Mouse (Mus musculus) midbrain, embryonic 14.5 days (tissue): ENCODE results near the gene Lama1. TPM values are rescaled to one million over a fixed set of nuclear protein-coding genes. Genes with fewer than 3 reads are reported as not detected.
A peak's percentile ranks its signal among the peaks of the same experiment; 100 is the strongest.
"Not testable (repeated sequence)": the region's sequence is repeated elsewhere in the genome, so short reads cannot be mapped to it uniquely, and the experiment has no call there.

Experiments used
- ATAC-seq: fragments of 200-750 bp; cut with Nextera tagmentation; 2 replicates; pipeline ENCODE4 v1.8.0; 2017; ENCODE audit warnings: moderate number of reproducible peaks, moderate library complexity; ENCODE audit not compliant: low FRiP score, low TSS enrichment
- DNase-seq: peaks from one replicate; pipeline ENCODE4 v3.0.0-alpha.2; 2015
- H3K27ac ChIP-seq: fragments of 300-500 bp; sonication (generic); replicated peaks from 2 replicates; pipeline ENCODE4 v1.5.1; 2014; ENCODE audit warnings: mild to moderate bottlenecking, low read depth, low read length, moderate library complexity
- H3K27me3 ChIP-seq: fragments of 300-500 bp; sonication (generic); 2 replicates; pipeline ENCODE4 v1.6.1; 2014; ENCODE audit warnings: low read length, control low read depth, mixed read lengths; ENCODE audit not compliant: control insufficient read depth, insufficient read depth
- H3K36me3 ChIP-seq: fragments of 300-500 bp; sonication (generic); 2 replicates; pipeline ENCODE4 v1.6.1; 2014; ENCODE audit warnings: low read length, control low read depth; ENCODE audit not compliant: control insufficient read depth, insufficient read depth
- H3K4me1 ChIP-seq: fragments of 300-500 bp; sonication (generic); 2 replicates; pipeline ENCODE4 v1.6.1; 2014; ENCODE audit warnings: mild to moderate bottlenecking, antibody characterized with exemption, low read length, control low read depth; ENCODE audit not compliant: control insufficient read depth, insufficient read depth
- H3K4me2 ChIP-seq: fragments of 300-500 bp; sonication (generic); 2 replicates; pipeline ENCODE4 v1.6.1; 2014; ENCODE audit warnings: mild to moderate bottlenecking, low read length, moderate library complexity
- H3K4me3 ChIP-seq: fragments of 300-500 bp; sonication (generic); replicated peaks from 2 replicates; pipeline ENCODE4 v1.5.1; 2014; ENCODE audit warnings: low read depth, low read length
- H3K9ac ChIP-seq: fragments of 300-500 bp; sonication (generic); replicated peaks from 2 replicates; pipeline ENCODE4 v1.6.1; 2014; ENCODE audit warnings: mild to moderate bottlenecking, low read length, moderate library complexity
- H3K9me3 ChIP-seq: fragments of 300-500 bp; sonication (generic); 2 replicates; pipeline ENCODE4 v1.6.1; 2016; ENCODE audit warnings: low read length, control low read depth, mixed read lengths; ENCODE audit not compliant: control insufficient read depth
- WGBS: fragments of 180-500 bp; shearing (Covaris S2); extraction: QIAGEN DNeasy Blood & Tissue Kit; methylation state at CpG from one replicate; pipeline ENCODE4 v1.1.7; 2014; 5-methylcytosine and 5-hydroxymethylcytosine counted together
- polyA plus RNA-seq: library from polyadenylated mRNA; unstranded; fragments of >200 nt; fragmentation: Nextera tagmentation; extraction: Ambion mirVana; gene quantifications from 2 replicates; pipeline ENCODE4 v1.2.1, GENCODE M21; 2014

The Lama1 gene
- polyA plus RNA-seq, 1 experiment from 2014 or later: 10.1 TPM

DNA sequence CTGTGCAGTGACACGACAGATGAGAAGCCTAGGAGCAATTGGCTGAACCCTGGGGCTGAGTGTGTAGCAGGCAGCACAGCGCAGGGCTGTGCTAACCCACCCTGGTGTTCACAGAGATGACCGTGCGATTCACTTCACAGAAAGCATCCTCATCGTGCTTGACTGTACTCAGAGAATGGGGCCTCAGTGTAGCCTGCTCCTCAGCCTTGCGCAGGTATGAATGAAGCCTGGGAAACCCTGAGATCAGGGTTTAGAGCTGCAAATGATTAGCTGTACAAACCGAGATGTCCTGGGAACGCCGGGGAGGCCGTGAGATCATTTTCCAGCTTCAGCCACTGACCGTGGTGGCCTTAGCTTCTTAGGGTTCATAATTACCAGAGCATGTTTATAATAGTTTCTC, 29.5 kb downstream of the Lama1 start:
- DNase-seq (no peak), ATAC-seq (no peak)
- Histone ChIP-seq H3K9me3 (no peaks in the 10 kb centered on the region), H3K4me3 (no peak overlapping the region), H3K9ac (no peak overlapping the region), H3K4me2 (no peak overlapping the region), H3K4me1 (no peaks in the 10 kb centered on the region), H3K36me3 (no peaks in the 10 kb centered on the region), H3K27me3 (no peaks in the 10 kb centered on the region), H3K27ac (no peak overlapping the region)
- 91% methylated on average over 11 of the region's 11 CpGs for WGBS

DNA sequence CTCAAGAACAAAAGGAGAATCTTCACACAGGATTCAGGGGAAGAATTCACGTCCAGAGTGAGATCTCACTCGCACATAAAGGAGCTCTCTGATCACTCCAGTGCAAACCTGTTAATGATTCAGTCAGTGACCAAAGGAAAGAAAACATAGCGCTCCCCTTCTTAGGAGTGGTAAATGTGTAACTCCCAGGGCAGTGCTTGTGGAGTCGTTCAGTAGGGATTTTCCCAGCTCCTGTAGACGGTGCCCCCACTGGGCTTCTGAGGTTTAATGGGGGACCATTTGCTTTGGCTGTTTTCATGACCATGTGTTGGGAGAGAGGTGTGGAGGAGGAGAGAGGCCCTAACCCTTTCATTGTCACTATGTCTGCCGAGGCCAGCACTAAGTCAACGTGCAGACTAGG, 31.7 kb downstream of the Lama1 start:
- DNase-seq: no peak
- H3K4me2 ChIP-seq: no peak overlapping the region
- H3K9me3 ChIP-seq: no peaks in the 10 kb centered on the region
- 78% methylated on average over 7 of the region's 7 CpGs for WGBS
- ATAC-seq: no peak
- H3K4me3 ChIP-seq: no peak overlapping the region
- H3K9ac ChIP-seq: no peak overlapping the region
- H3K4me1 ChIP-seq: no peaks in the 10 kb centered on the region
- H3K27ac ChIP-seq: no peak overlapping the region
- no peaks in the 10 kb centered on the region for H3K27me3 ChIP-seq
- H3K36me3 ChIP-seq: no peaks in the 10 kb centered on the region

DNA sequence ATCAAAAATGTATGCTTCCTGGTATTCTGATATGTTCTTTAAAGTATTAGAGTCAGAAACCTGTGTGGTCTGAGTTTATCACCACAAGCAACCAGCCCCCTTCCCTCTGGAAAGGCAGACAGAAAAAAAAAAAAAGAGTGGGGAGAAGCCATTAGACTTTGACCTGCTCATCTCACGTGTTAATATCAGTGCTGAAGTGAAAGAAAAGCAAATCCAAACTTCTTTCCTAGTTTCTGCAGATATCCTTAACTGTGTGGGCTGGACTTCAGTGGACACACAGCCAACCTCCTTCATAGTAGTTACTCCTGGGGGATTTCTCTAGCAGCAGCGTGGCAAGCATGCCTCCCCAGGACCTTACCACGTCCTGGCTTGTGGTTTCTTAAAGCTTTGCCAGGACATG, 34.0 kb downstream of the Lama1 start:
- Histone ChIP-seq H3K9ac (no peak overlapping the region), H3K4me1 (no peaks in the 10 kb centered on the region), H3K27ac (no peak overlapping the region), H3K4me2 (no peak overlapping the region), H3K27me3 (no peaks in the 10 kb centered on the region), H3K36me3 (0 out of 2 replicates have a peak, but pooled peaks cover 5% of the 10 kb centered on the region), H3K9me3 (no peaks in the 10 kb centered on the region), H3K4me3 (no peak overlapping the region)
- WGBS: 90% methylated on average over 3 of the region's 3 CpGs
- DNase-seq: no peak
- no peak for ATAC-seq

DNA sequence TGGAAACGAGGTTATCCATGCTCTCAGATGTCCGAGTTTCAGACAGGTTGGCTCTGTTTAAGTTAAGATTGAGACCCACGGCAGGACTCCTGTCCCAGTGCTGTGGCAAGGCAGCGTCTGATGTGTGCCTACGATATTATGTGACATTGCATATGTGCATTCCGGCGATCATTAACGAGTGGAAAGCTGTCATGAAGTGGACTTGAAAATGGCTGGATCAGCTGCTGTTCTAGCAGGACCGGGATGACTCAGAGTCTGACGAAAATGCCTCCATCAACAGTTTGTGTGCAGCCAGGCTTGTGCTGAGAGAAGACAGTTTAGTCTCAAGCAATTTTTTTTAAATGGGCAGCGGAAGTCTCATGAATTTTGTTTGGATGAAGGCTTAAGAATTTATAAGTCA, 34.9 kb downstream of the Lama1 start:
- Histone ChIP-seq H3K36me3 (0 out of 2 replicates have a peak, but pooled peaks cover 5% of the 10 kb centered on the region), H3K4me2 (no peak overlapping the region), H3K9me3 (no peaks in the 10 kb centered on the region), H3K4me1 (no peaks in the 10 kb centered on the region), H3K27me3 (no peaks in the 10 kb centered on the region), H3K9ac (no peak overlapping the region), H3K4me3 (no peak overlapping the region), H3K27ac (no peak overlapping the region)
- WGBS: 86% methylated on average over 11 of the region's 11 CpGs
- ATAC-seq (no peak), DNase-seq (no peak)

DNA sequence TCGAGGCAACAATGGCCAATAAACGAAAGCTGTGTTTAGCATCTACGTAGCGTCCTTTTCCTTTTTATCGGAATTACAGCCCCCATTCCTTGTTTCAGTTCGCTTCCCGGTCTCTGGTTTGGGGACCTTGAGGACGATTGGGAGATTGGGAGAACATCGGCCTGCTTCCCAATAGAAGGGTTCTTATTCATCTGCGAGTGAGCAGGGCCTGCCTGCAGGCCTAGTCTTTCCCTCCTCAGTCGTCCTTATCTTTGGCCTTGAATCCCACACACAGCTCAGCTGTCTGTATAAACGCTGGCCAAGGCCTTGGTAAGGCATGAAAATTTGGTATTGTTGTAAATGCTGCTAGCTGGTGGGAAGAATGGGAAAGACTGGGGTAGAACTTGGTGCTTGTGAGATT, 36.5 kb downstream of the Lama1 start:
- ATAC-seq: no peak
- H3K36me3 ChIP-seq: 0 out of 2 replicates have a peak, but pooled peaks cover 5% of the 10 kb centered on the region
- WGBS: 90% methylated on average over 12 of the region's 12 CpGs

DNA sequence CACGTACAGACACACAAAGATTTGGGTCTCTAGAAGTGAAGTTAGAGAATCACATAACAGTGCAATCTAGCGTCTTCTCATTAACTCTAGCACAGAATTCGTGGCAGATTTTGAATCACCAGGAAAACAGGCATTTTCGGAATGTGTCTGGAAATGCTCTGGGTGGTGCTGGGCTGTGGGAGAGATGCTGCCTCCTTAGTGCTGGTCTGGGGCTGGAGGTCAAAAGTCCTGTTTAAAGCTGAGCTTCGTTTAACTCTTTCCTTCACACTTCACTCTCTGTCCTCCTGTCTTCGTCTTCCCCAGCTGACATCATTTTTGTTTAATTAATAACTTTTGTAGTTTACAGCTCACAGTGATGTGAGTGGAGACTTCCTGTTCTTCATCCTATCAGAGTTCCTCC, 38.7 kb downstream of the Lama1 start:
- H3K27me3 ChIP-seq: no peaks in the 10 kb centered on the region
- H3K4me2 ChIP-seq: no peak overlapping the region
- H3K4me1 ChIP-seq: no peaks in the 10 kb centered on the region
- 88% methylated on average over 6 of the region's 6 CpGs for WGBS
- no peak overlapping the region for H3K4me3 ChIP-seq
- no peaks in the 10 kb centered on the region for H3K9me3 ChIP-seq
- H3K36me3 ChIP-seq: 0 out of 2 replicates have a peak, but pooled peaks cover 5% of the 10 kb centered on the region
- no peak overlapping the region for H3K27ac ChIP-seq
- DNase-seq (no peak), ATAC-seq (no peak)
- no peak overlapping the region for H3K9ac ChIP-seq

More for the DNA sequence above, 36.5 kb downstream of the Lama1 start:
- Histone ChIP-seq H3K4me3 (no peak overlapping the region), H3K27me3 (no peaks in the 10 kb centered on the region), H3K9ac (no peak overlapping the region), H3K4me2 (no peak overlapping the region), H3K4me1 (no peaks in the 10 kb centered on the region), H3K27ac (no peak overlapping the region), H3K9me3 (no peaks in the 10 kb centered on the region)
- no peak for DNase-seq

DNA sequence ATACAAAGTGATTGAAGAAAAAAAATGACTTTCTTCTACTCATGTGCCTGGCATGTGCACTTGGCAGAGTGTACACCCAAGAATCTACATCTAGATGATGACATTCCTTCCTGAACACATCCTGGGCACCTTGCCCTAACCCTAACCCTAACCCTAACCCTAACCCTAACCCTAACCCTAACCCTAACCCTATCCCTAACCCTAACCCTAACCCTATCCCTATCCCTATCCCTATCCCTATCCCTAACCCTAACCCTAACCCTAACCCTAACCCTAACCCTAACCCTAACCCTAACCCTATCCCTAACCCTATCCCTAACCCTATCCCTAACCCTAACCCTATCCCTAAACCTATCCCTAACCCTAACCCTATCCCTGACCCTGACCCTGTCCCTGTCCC, 44.2 kb downstream of the Lama1 start:
- not testable (repeated sequence) for DNase-seq, H3K9ac ChIP-seq, H3K4me3 ChIP-seq, H3K27ac ChIP-seq, H3K4me1 ChIP-seq, H3K9me3 ChIP-seq, H3K27me3 ChIP-seq, H3K4me2 ChIP-seq, ATAC-seq, H3K36me3 ChIP-seq

DNA sequence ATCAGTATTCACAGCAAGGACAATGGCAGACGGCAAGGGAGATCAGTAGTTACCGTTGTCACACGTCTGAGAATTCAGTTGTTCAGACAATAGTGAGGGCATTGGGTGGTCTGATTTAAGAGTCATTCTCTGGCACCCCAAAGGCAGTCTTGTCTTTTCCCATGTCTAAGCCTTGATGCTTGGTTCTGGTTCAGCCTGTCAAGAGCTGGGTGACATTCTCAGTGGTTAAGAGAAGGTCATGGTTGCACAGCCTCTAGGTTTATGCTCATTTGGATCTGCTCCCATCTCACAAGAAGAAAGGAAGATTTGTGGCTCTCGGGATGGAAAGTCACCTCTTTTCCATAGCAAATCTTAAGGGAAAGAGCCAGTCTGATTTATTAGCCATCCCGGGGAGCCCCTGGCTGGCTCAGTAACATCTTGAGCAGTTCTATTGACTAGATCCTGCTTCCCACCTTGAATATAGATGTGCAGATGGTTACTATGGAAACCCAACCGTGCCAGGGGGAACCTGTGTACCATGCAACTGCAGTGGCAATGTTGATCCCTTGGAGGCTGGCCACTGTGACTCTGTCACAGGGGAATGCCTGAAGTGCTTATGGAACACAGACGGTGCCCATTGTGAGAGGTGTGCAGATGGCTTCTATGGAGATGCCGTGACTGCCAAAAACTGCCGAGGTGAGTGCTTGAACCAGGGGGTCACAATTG, 67.3 kb downstream of the Lama1 start:
- Histone ChIP-seq H3K4me2 (no peak overlapping the region), H3K9me3 (no peaks in the 10 kb centered on the region), H3K27me3 (no peaks in the 10 kb centered on the region), H3K4me1 (no peaks in the 10 kb centered on the region), H3K27ac (no peak overlapping the region), H3K4me3 (no peak overlapping the region), H3K36me3 (peaks cover 3% of the 10 kb centered on the region; the same call in 1 of the 2 replicates), H3K9ac (no peak overlapping the region)
- ATAC-seq (no peak), DNase-seq (no peak)
- WGBS: 71% methylated on average over 9 of the region's 9 CpGs

DNA sequence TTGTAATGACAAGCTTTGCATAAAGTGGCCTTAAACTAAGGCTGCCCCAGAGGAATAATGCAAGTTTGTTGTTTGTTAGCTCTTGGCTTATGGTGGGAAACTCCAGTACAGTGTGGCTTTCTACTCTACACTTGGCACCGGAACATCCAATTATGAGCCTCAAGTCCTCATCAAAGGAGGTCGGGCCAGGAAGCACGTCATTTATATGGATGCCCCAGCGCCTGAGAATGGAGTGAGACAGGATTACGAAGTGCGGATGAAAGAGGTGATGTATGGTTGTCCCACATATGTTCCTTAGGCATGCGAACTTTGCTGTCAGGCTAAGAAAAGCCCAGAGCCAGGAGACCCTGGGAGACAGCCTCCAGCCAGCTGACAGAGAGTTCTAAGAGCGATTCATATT, 76.5 kb downstream of the Lama1 start:
- Histone ChIP-seq H3K4me1 (no peaks in the 10 kb centered on the region), H3K27me3 (no peaks in the 10 kb centered on the region), H3K9me3 (no peaks in the 10 kb centered on the region), H3K36me3 (0 out of 2 replicates have a peak, but pooled peaks cover 4% of the 10 kb centered on the region), H3K4me2 (no peak overlapping the region), H3K4me3 (no peak overlapping the region), H3K27ac (no peak overlapping the region), H3K9ac (no peak overlapping the region)
- DNase-seq (peak; percentile 37), ATAC-seq (no peak)
- WGBS: 45% methylated on average over 8 of the region's 8 CpGs
